Comparison of ENCODE assay signal across 8 mouse cellular contexts in genomic region chr13:29986756-29987120, GRCm38 (mm10). TPM values are rescaled to one million over a fixed set of nuclear protein-coding genes. Genes with fewer than 3 reads are reported as not detected.
DNase-seq lines count a peak whose midpoint lies in the region; ATAC-seq and TF ChIP-seq lines count a peak whose summit lies in the region.

No protein-coding gene starts in this region.

- H3K4me2 ChIP-seq in forebrain, embryonic 13.5 days: peak overlapping the region; percentile 94
- H3K4me2 ChIP-seq in liver, embryonic 14.5 days (ENCODE audit: low read depth): peak overlapping the region; percentile 94

- ATAC-seq in forebrain, embryonic 13.5 days: no peak
- no peak for ATAC-seq in liver, embryonic 14.5 days (ENCODE audit: insufficient read depth)
- ATAC-seq in erythroid progenitor cell, adult 5-6 weeks (replicated peaks; ENCODE audit: low FRiP score, poor library complexity, severe bottlenecking): no peak

- H3K9ac ChIP-seq in heart, adult 2 months (ENCODE audit: low read depth, low read length): peak overlapping the region; percentile 10
- peak overlapping the region; percentile 47; the same call in 1 of the 2 replicates for H3K9ac ChIP-seq in forebrain, embryonic 13.5 days
- H3K9ac ChIP-seq in liver, embryonic 14.5 days (replicated peaks): peak overlapping the region; percentile 70

- no peak for TF ChIP-seq POLR2A in heart, adult 2 months (IDR thresholded peaks at IDR 0.05; ENCODE audit: insufficient read depth, low read depth, low read length)

- H3K79me3 ChIP-seq in C2C12 (ENCODE audit: low read depth): peaks cover 26% of the 10 kb centered on the region

- intact Hi-C loops in heart, adult 2 months (cut with DNase I): loop anchor here (2.0 to 10.0 kb wide), 5 partner anchors 44 to 1032 kb away; partner anchors contain the start of gene Sox4
- intact Hi-C loops in heart, postnatal 36 days (cut with DNase I): loop anchor here (1.0 to 10.0 kb wide), 4 partner anchors 101 to 1032 kb away; partner anchors contain the start of genes Cdkal1, Sox4 and Uqcrfs1
- intact Hi-C loops in left cerebral cortex, postnatal 10 days (cut with DNase I): no loop called here

- H3K9me3 ChIP-seq in forebrain, embryonic 13.5 days (replicated peaks): no peaks in the 10 kb centered on the region
- no peaks in the 10 kb centered on the region for H3K9me3 ChIP-seq in liver, embryonic 14.5 days (ENCODE audit: control insufficient read depth, low read length)

- no peak for TF ChIP-seq CTCF in heart, adult 2 months (IDR thresholded peaks at IDR 0.05)
- TF ChIP-seq CTCF in C2C12 (IDR thresholded peaks at IDR 0.05; ENCODE audit: control insufficient read depth, insufficient read depth, insufficient read length): no peak
- no peak for TF ChIP-seq CTCF in liver, embryonic 14.5 days (IDR thresholded peaks at IDR 0.05; ENCODE audit: low read depth)

- no peak for TF ChIP-seq EP300 in heart, adult 2 months (IDR thresholded peaks at IDR 0.05; ENCODE audit: insufficient read depth, low read depth, low read length)
- TF ChIP-seq EP300 in liver, embryonic 14.5 days (IDR thresholded peaks at IDR 0.05; ENCODE audit: low read depth): no peak

- peak overlapping the region; percentile 86 for H3K27ac ChIP-seq in heart, adult 2 months
- no peak overlapping the region for H3K27ac ChIP-seq in forebrain, embryonic 13.5 days
- H3K27ac ChIP-seq in liver, embryonic 14.5 days: peak overlapping the region; percentile 61

- no peaks in the 10 kb centered on the region; the same call in 1 of the 2 replicates for H3K79me2 ChIP-seq in heart, adult 2 months (replicated peaks; ENCODE audit: control insufficient read depth, insufficient read depth, low read length)
- peaks cover 40% of the 10 kb centered on the region for H3K79me2 ChIP-seq in C2C12 (ENCODE audit: control insufficient read depth, insufficient read depth)

- H3K4me1 ChIP-seq in heart, adult 2 months (ENCODE audit: control insufficient read depth, insufficient read depth, low read length): peaks cover 2% of the 10 kb centered on the region; the same call in 1 of the 2 replicates
- peaks cover 23% of the 10 kb centered on the region for H3K4me1 ChIP-seq in forebrain, embryonic 13.5 days
- peaks cover 8 to 22% of the 10 kb centered on the region in 2 experiments for H3K4me1 ChIP-seq in liver, embryonic 14.5 days (replicated peaks; ENCODE audit: control insufficient read depth in 2 of 2, insufficient read depth in 2 of 2, low read length in 1 of 2)

- H3K4me3 ChIP-seq in heart, adult 2 months: peak overlapping the region; percentile 64
- peak overlapping the region; percentile 26 for H3K4me3 ChIP-seq in C2C12 (ENCODE audit: insufficient read depth, poor library complexity, severe bottlenecking)
- H3K4me3 ChIP-seq in forebrain, embryonic 13.5 days: peak overlapping the region; percentile 94
- peak overlapping the region; percentile 58 to 65 for H3K4me3 ChIP-seq in liver, embryonic 14.5 days (ENCODE audit: insufficient read depth in 1 of 2, low read depth in 2 of 2, low read length in 2 of 2)

- no peaks in the 10 kb centered on the region for H3K27me3 ChIP-seq in heart, adult 2 months (ENCODE audit: control insufficient read depth, insufficient read depth, low read length)
- no peaks in the 10 kb centered on the region for H3K27me3 ChIP-seq in C2C12 (ENCODE audit: control insufficient read depth, insufficient read depth, insufficient read length)
- no peaks in the 10 kb centered on the region for H3K27me3 ChIP-seq in forebrain, embryonic 13.5 days
- no peaks in the 10 kb centered on the region for H3K27me3 ChIP-seq in liver, embryonic 14.5 days (ENCODE audit: control insufficient read depth, insufficient read depth, low read length)

- peak overlapping the region; percentile 52 for H3ac ChIP-seq in C2C12 (ENCODE audit: control insufficient read depth, insufficient read length, low read depth)

- no peaks in the 10 kb centered on the region for H3K36me3 ChIP-seq in heart, adult 2 months (ENCODE audit: control insufficient read depth, insufficient read depth, low read length)
- H3K36me3 ChIP-seq in C2C12 (ENCODE audit: control insufficient read depth, insufficient read depth): peaks cover 4% of the 10 kb centered on the region
- no peaks in the 10 kb centered on the region for H3K36me3 ChIP-seq in forebrain, embryonic 13.5 days (ENCODE audit: poor library complexity, severe bottlenecking)
- H3K36me3 ChIP-seq in liver, embryonic 14.5 days (replicated peaks; ENCODE audit: control insufficient read depth, insufficient read depth, low read depth): no peaks in the 10 kb centered on the region

- WGBS in heart, adult 2 months: 5% methylated on average over 9 of the region's 9 CpGs
- 15% methylated on average over 9 of the region's 9 CpGs for WGBS in forebrain, embryonic 13.5 days
- WGBS in liver, embryonic 14.5 days (ENCODE audit: insufficient replicate concordance): 15% methylated on average over 9 of the region's 9 CpGs

- no peak for DNase-seq in heart, adult 2 months
- DNase-seq in heart, postnatal 36 days: no peak
- DNase-seq in liver, embryonic 14.5 days (ENCODE audit: low read depth in 3 of 3, low spot score in 3 of 3): no peak
- no peak for DNase-seq in left cerebral cortex, postnatal 10 days (ENCODE audit: extremely low spot score in 1 of 2, low spot score in 2 of 2)
- DNase-seq in right cerebral cortex, postnatal 4 days: no peak

TF ChIP-seq in C2C12, 6 proteins besides CTCF, POLR2A, EP300 and RAD21:
- TF ChIP-seq MYOG (IDR thresholded peaks at IDR 0.05; ENCODE audit: control insufficient read depth, extremely low read depth, insufficient read length) (no peak), CEBPB (IDR thresholded peaks at IDR 0.05; ENCODE audit: low read depth) (no peak), FOSL1 (IDR thresholded peaks at IDR 0.05; ENCODE audit: insufficient read depth, low read length, poor library complexity, severe bottlenecking) (no peak), MAX (IDR thresholded peaks at IDR 0.05) (no peak), MYOD1 (IDR thresholded peaks at IDR 0.05; ENCODE audit: control insufficient read depth, insufficient read length, low read depth) (no peak), USF1 (IDR thresholded peaks at IDR 0.05; ENCODE audit: low read depth) (no peak)

RNA-seq across cellular contexts. Expression of gene E2f3, which starts 0.9 kb away (rescaled TPM):
- total RNA-seq in heart, adult 2 months (2021): 1 to 10 TPM; 6.2 TPM
- polyA plus RNA-seq in heart, adult 2 months (2012; rRNA removed): 2.6 and 5.1 TPM in 2 replicates
- 1 to 10 TPM; 6.4 to 6.6 TPM for total RNA-seq in heart, postnatal 36 days (2021)
- 10.2 TPM for polyA plus RNA-seq in C2C12 (2012; fragmentation: generic; extraction: Trizol)
- polyA plus RNA-seq in forebrain, embryonic 13.5 days (2015; fragmentation: Nextera tagmentation; extraction: Ambion mirVana): 11.5 and 12.4 TPM in 2 replicates
- 4.6 and 5.5 TPM in 2 replicates for polyA plus RNA-seq in liver, embryonic 14.5 days (2012; rRNA removed)
- polyA plus RNA-seq in liver, embryonic 14.5 days (2014; fragmentation: Nextera tagmentation; extraction: Ambion mirVana): 3.4 and 3.7 TPM in 2 replicates
- total RNA-seq in erythroid progenitor cell, adult 5-6 weeks (2015; ENCODE audit: low replicate concordance): 3.8 and 5.0 TPM in 2 replicates
- 6.3 and 7.7 TPM in 2 replicates for total RNA-seq in erythroid progenitor cell, adult 5-6 weeks (2017; ENCODE audit: low replicate concordance)
- total RNA-seq in left cerebral cortex, postnatal 10 days (2021): 10 to 100 TPM; 19.6 to 20.5 TPM

Comparison
In these comparisons a context has a peak if more than half of its experiments do, and no peak if none do; other contexts are left out.
1. H3K4me3 ChIP-seq: peak in every context shown above with its lines; median percentile 94 in forebrain, embryonic 13.5 days; 64 in heart, adult 2 months; 62 in liver, embryonic 14.5 days; 26 in C2C12.
2. H3K9ac ChIP-seq: peak in every context shown above with its lines; median percentile 70 in liver, embryonic 14.5 days; 47 in forebrain, embryonic 13.5 days; 10 in heart, adult 2 months.